Mouse (Mus musculus): ENCODE data around the gene Rif1.
A peak's percentile ranks its signal among the peaks of the same experiment; 100 is the strongest.

The Rif1 gene

GRCm38 (mm10) chr2:52072491-52073140 lies at the start of gene Rif1:
Rif1 (plus strand) TSS chr2:52072832.
- DNase-seq (ENCODE audit: low spot score in 2 of 2), result peak; percentile 85 to 94

- no peak for DNase-seq (ENCODE audit: low spot score in 2 of 2)
Observed at GRCm38 (mm10) chr2:52027061-52027460, 45.6 kb upstream of the Rif1 start.

- DNase-seq (ENCODE audit: low spot score in 2 of 2), result no peak
Observed at GRCm38 (mm10) chr2:52029426-52029825, 43.2 kb upstream of the Rif1 start.

GRCm38 (mm10) chr2:52031491-52031890 lies 41.1 kb upstream of the Rif1 start:
- DNase-seq (ENCODE audit: low spot score in 2 of 2), result no peak

GRCm38 (mm10) chr2:52034601-52035000 lies 38.0 kb upstream of the Rif1 start:
- DNase-seq (ENCODE audit: low spot score in 2 of 2), result no peak

GRCm38 (mm10) chr2:52035144-52035543 lies 37.5 kb upstream of the Rif1 start:
- DNase-seq (ENCODE audit: low spot score in 2 of 2), result no peak

- no peak for DNase-seq (ENCODE audit: low spot score in 2 of 2)
Observed at GRCm38 (mm10) chr2:52036929-52037595, 35.6 kb upstream of the Rif1 start.

GRCm38 (mm10) chr2:52037882-52038281 lies 34.8 kb upstream of the Rif1 start, which contains the start of gene Tnfaip6:
Tnfaip6 (plus strand) TSS chr2:52038009.
- DNase-seq (ENCODE audit: low spot score in 2 of 2), result peak in 1 of 2 experiments; percentile 13

GRCm38 (mm10) chr2:52038558-52038957 lies 34.1 kb upstream of the Rif1 start:
- no peak for DNase-seq (ENCODE audit: low spot score in 2 of 2)

- no peak for DNase-seq (ENCODE audit: low spot score in 2 of 2)
Observed at GRCm38 (mm10) chr2:52039083-52039801, 33.4 kb upstream of the Rif1 start.

GRCm38 (mm10) chr2:52042132-52042531 lies 30.5 kb upstream of the Rif1 start:
- no peak for DNase-seq (ENCODE audit: low spot score in 2 of 2)

- no peak for DNase-seq (ENCODE audit: low spot score in 2 of 2)
Observed at GRCm38 (mm10) chr2:52042714-52043113, 29.9 kb upstream of the Rif1 start.

- no peak for DNase-seq (ENCODE audit: low spot score in 2 of 2)
Observed at GRCm38 (mm10) chr2:52043485-52043884, 29.1 kb upstream of the Rif1 start.

GRCm38 (mm10) chr2:52046032-52046431 lies 26.6 kb upstream of the Rif1 start:
- DNase-seq (ENCODE audit: low spot score in 2 of 2), result no peak

GRCm38 (mm10) chr2:52050823-52051222 lies 21.8 kb upstream of the Rif1 start:
- DNase-seq (ENCODE audit: low spot score in 2 of 2), result no peak

GRCm38 (mm10) chr2:52052335-52052734 lies 20.3 kb upstream of the Rif1 start:
- no peak for DNase-seq (ENCODE audit: low spot score in 2 of 2)

- DNase-seq (ENCODE audit: low spot score in 2 of 2), result no peak
Observed at GRCm38 (mm10) chr2:52053502-52053901, 19.1 kb upstream of the Rif1 start.

- no peak for DNase-seq (ENCODE audit: low spot score in 2 of 2)
Observed at GRCm38 (mm10) chr2:52055616-52056015, 17.0 kb upstream of the Rif1 start.

GRCm38 (mm10) chr2:52057099-52057498 lies 15.5 kb upstream of the Rif1 start:
- no peak for DNase-seq (ENCODE audit: low spot score in 2 of 2)

- DNase-seq (ENCODE audit: low spot score in 2 of 2), result no peak
Observed at GRCm38 (mm10) chr2:52057681-52058080, 15.0 kb upstream of the Rif1 start.

- no peak for DNase-seq (ENCODE audit: low spot score in 2 of 2)
Observed at GRCm38 (mm10) chr2:52068641-52069040, 4.0 kb upstream of the Rif1 start.

- DNase-seq (ENCODE audit: low spot score in 2 of 2), result no peak
Observed at GRCm38 (mm10) chr2:52070816-52071215, 1.8 kb upstream of the Rif1 start.

Measured in spleen, postnatal 4 days (tissue).